Mouse (Mus musculus) limb, embryonic 11.5 days (tissue): ENCODE measurements around the gene Ttll5. TPM values are rescaled to one million over a fixed set of nuclear protein-coding genes. Genes with fewer than 3 reads are reported as not detected.

Source experiments
- ATAC-seq: fragments of 200-750 bp; cut with Nextera tagmentation; 2 replicates; pipeline ENCODE4 v1.8.0; 2017; ENCODE audit warnings: low read depth; ENCODE audit not compliant: insufficient number of reproducible peaks, low FRiP score, low TSS enrichment
- DNase-seq: peaks from one replicate; pipeline ENCODE4 v3.0.0-alpha.2; 2015; ENCODE audit warnings: low spot score
- H3K27ac ChIP-seq: fragments of 300-500 bp; sonication (generic); replicated peaks from 2 replicates; pipeline ENCODE4 v1.5.1; 2014; ENCODE audit warnings: low read depth, mild to moderate bottlenecking, low read length
- H3K27me3 ChIP-seq: fragments of 300-500 bp; sonication (generic); 2 replicates; pipeline ENCODE4 v1.6.1; 2014; ENCODE audit warnings: mild to moderate bottlenecking, low read length, mixed read lengths; ENCODE audit not compliant: control insufficient read depth, insufficient read depth
- H3K36me3 ChIP-seq: fragments of 300-500 bp; sonication (generic); 2 replicates; pipeline ENCODE4 v1.6.1; 2014; ENCODE audit warnings: mild to moderate bottlenecking, low read length, moderate library complexity, mixed read lengths; ENCODE audit not compliant: control insufficient read depth, insufficient read depth
- H3K4me1 ChIP-seq: fragments of 300-500 bp; sonication (generic); 2 replicates; pipeline ENCODE4 v1.6.1; 2014; ENCODE audit warnings: low read length, mixed read lengths; ENCODE audit not compliant: control insufficient read depth, insufficient read depth
- H3K4me2 ChIP-seq: fragments of 300-500 bp; sonication (generic); 2 replicates; pipeline ENCODE4 v1.6.1; 2014; ENCODE audit warnings: low read depth, mild to moderate bottlenecking, moderate library complexity; ENCODE audit not compliant: severe bottlenecking
- H3K4me3 ChIP-seq: fragments of 300-500 bp; sonication (generic); 2 replicates; pipeline ENCODE4 v1.5.1; 2014; ENCODE audit warnings: low read depth, low read length
- H3K9ac ChIP-seq: fragments of 300-500 bp; sonication (generic); 2 replicates; pipeline ENCODE4 v1.6.1; 2014; ENCODE audit warnings: mild to moderate bottlenecking, low read length
- H3K9me3 ChIP-seq: fragments of 300-500 bp; sonication (generic); 2 replicates; pipeline ENCODE4 v1.6.1; 2016; ENCODE audit warnings: low read length; ENCODE audit not compliant: control insufficient read depth
- whole genome bisulfite sequencing: fragments of 180-500 bp; shearing (Covaris S2); extraction: QIAGEN DNeasy Blood & Tissue Kit; methylation state at CpG from one replicate; pipeline ENCODE4 v1.1.7; 2014; 5-methylcytosine and 5-hydroxymethylcytosine counted together
- polyA plus RNA-seq: library from polyadenylated mRNA; unstranded; fragments of >200 nt; fragmentation: Nextera tagmentation; extraction: Ambion mirVana; gene quantifications from 2 replicates; pipeline ENCODE4 v1.2.1, GENCODE M21; 2014

The Ttll5 gene
- polyA plus RNA-seq, 1 experiment from 2014 or later, result 22.4 TPM

GRCm38 (mm10) chr12:86000641-86001073 is 176.2 kb downstream of the Ttll5 start:
- H3K4me2 ChIP-seq, result no peak overlapping the region
- 37% methylated on average over 9 of the region's 9 CpGs for WGBS
- H3K9me3 ChIP-seq, result no peaks in the 10 kb centered on the region
- H3K27ac ChIP-seq, result peak overlapping the region; percentile 84
- peaks cover 13% of the 10 kb centered on the region for H3K4me1 ChIP-seq
- peak overlapping the region; percentile 23 for H3K9ac ChIP-seq
- H3K36me3 ChIP-seq, result peaks cover 3% of the 10 kb centered on the region; the same call in 1 of the 2 replicates
- no peak overlapping the region for H3K4me3 ChIP-seq
- peak; percentile 45 for DNase-seq
- peak; percentile 60; the same call in 1 of the 2 replicates for ATAC-seq
- H3K27me3 ChIP-seq, result no peaks in the 10 kb centered on the region

- Histone ChIP-seq H3K27ac (peak overlapping the region; percentile 84), H3K4me2 (no peak overlapping the region), H3K27me3 (no peaks in the 10 kb centered on the region), H3K36me3 (no peaks in the 10 kb centered on the region), H3K4me1 (peaks cover 13% of the 10 kb centered on the region), H3K4me3 (no peak overlapping the region), H3K9me3 (no peaks in the 10 kb centered on the region), H3K9ac (peak overlapping the region; percentile 23)
- DNase-seq (no peak), ATAC-seq (no peak)
- WGBS, result 59% methylated on average over 7 of the region's 7 CpGs
Measured at GRCm38 (mm10) chr12:86001120-86001655, 176.7 kb downstream of the Ttll5 start.

GRCm38 (mm10) chr12:86004627-86005026 is 180.2 kb downstream of the Ttll5 start:
- Histone ChIP-seq H3K9me3 (no peaks in the 10 kb centered on the region), H3K4me1 (peaks cover 16% of the 10 kb centered on the region), H3K36me3 (no peaks in the 10 kb centered on the region), H3K27ac (no peak overlapping the region), H3K4me3 (no peak overlapping the region), H3K27me3 (no peaks in the 10 kb centered on the region), H3K4me2 (no peak overlapping the region), H3K9ac (no peak overlapping the region)
- no peak for ATAC-seq
- DNase-seq, result no peak
- whole genome bisulfite sequencing, result 97% methylated on average over 3 of the region's 3 CpGs

- Histone ChIP-seq H3K9ac (no peak overlapping the region), H3K9me3 (no peaks in the 10 kb centered on the region), H3K27ac (no peak overlapping the region), H3K4me3 (no peak overlapping the region), H3K4me2 (no peak overlapping the region), H3K36me3 (no peaks in the 10 kb centered on the region), H3K27me3 (no peaks in the 10 kb centered on the region), H3K4me1 (0 out of 2 replicates have a peak, but pooled peaks cover 3% of the 10 kb centered on the region)
- 84% methylated on average over 3 of the region's 3 CpGs for WGBS
- DNase-seq (no peak), ATAC-seq (no peak)
Measured at GRCm38 (mm10) chr12:86007377-86007776, 182.9 kb downstream of the Ttll5 start.

- no peak overlapping the region for H3K9ac ChIP-seq
- H3K27me3 ChIP-seq, result no peaks in the 10 kb centered on the region
- DNase-seq (no peak), ATAC-seq (no peak)
- 0 out of 2 replicates have a peak, but pooled peaks cover 2% of the 10 kb centered on the region for H3K36me3 ChIP-seq
- 0 out of 2 replicates have a peak, but pooled peaks cover 3% of the 10 kb centered on the region for H3K4me1 ChIP-seq
- WGBS, result 80% methylated on average over 5 of the region's 5 CpGs
- no peak overlapping the region for H3K4me2 ChIP-seq
- H3K4me3 ChIP-seq, result no peak overlapping the region
- H3K27ac ChIP-seq, result no peak overlapping the region
- H3K9me3 ChIP-seq, result no peaks in the 10 kb centered on the region
Measured at GRCm38 (mm10) chr12:86010656-86011055, 186.2 kb downstream of the Ttll5 start.

GRCm38 (mm10) chr12:86012195-86012594 is 187.7 kb downstream of the Ttll5 start:
- no peak for ATAC-seq
- Histone ChIP-seq H3K27me3 (no peaks in the 10 kb centered on the region), H3K36me3 (0 out of 2 replicates have a peak, but pooled peaks cover 2% of the 10 kb centered on the region), H3K9me3 (no peaks in the 10 kb centered on the region), H3K4me1 (0 out of 2 replicates have a peak, but pooled peaks cover 3% of the 10 kb centered on the region), H3K4me2 (no peak overlapping the region), H3K4me3 (no peak overlapping the region), H3K9ac (no peak overlapping the region), H3K27ac (no peak overlapping the region)
- WGBS, result 85% methylated on average over 2 of the region's 2 CpGs
- no peak for DNase-seq

GRCm38 (mm10) chr12:86014174-86014573 is 189.7 kb downstream of the Ttll5 start:
- 83% methylated on average over 2 of the region's 2 CpGs for WGBS
- no peak for ATAC-seq
- Histone ChIP-seq H3K27ac (no peak overlapping the region), H3K9me3 (no peaks in the 10 kb centered on the region), H3K36me3 (0 out of 2 replicates have a peak, but pooled peaks cover 2% of the 10 kb centered on the region), H3K9ac (no peak overlapping the region), H3K27me3 (no peaks in the 10 kb centered on the region), H3K4me3 (no peak overlapping the region), H3K4me2 (no peak overlapping the region), H3K4me1 (no peaks in the 10 kb centered on the region)
- no peak for DNase-seq

- ATAC-seq, result no peak
- DNase-seq, result no peak
- no peak overlapping the region for H3K4me2 ChIP-seq
- H3K9me3 ChIP-seq, result no peaks in the 10 kb centered on the region
- H3K36me3 ChIP-seq, result 0 out of 2 replicates have a peak, but pooled peaks cover 2% of the 10 kb centered on the region
- no peak overlapping the region for H3K4me3 ChIP-seq
- no peaks in the 10 kb centered on the region for H3K27me3 ChIP-seq
- no peak overlapping the region for H3K27ac ChIP-seq
- H3K4me1 ChIP-seq, result no peaks in the 10 kb centered on the region
- 86% methylated on average over 3 of the region's 3 CpGs for WGBS
- no peak overlapping the region for H3K9ac ChIP-seq
Measured at GRCm38 (mm10) chr12:86014621-86015020, 190.2 kb downstream of the Ttll5 start.

GRCm38 (mm10) chr12:86015114-86015513 is 190.7 kb downstream of the Ttll5 start:
- no peak overlapping the region for H3K4me3 ChIP-seq
- H3K4me2 ChIP-seq, result no peak overlapping the region
- DNase-seq, result no peak
- no peaks in the 10 kb centered on the region for H3K27me3 ChIP-seq
- H3K4me1 ChIP-seq, result no peaks in the 10 kb centered on the region
- H3K9me3 ChIP-seq, result no peaks in the 10 kb centered on the region
- ATAC-seq, result no peak
- H3K9ac ChIP-seq, result no peak overlapping the region
- 0 out of 2 replicates have a peak, but pooled peaks cover 2% of the 10 kb centered on the region for H3K36me3 ChIP-seq
- no peak overlapping the region for H3K27ac ChIP-seq
- whole genome bisulfite sequencing, result 93% methylated on average over 2 of the region's 2 CpGs
